Mouse (Mus musculus): ENCODE data around the gene a. TPM values are rescaled to one million over a fixed set of nuclear protein-coding genes. Genes with fewer than 3 reads are reported as not detected.

a gene
- polyA plus RNA-seq, 1 experiment from 2014 or later = 0.32 TPM

DNA sequence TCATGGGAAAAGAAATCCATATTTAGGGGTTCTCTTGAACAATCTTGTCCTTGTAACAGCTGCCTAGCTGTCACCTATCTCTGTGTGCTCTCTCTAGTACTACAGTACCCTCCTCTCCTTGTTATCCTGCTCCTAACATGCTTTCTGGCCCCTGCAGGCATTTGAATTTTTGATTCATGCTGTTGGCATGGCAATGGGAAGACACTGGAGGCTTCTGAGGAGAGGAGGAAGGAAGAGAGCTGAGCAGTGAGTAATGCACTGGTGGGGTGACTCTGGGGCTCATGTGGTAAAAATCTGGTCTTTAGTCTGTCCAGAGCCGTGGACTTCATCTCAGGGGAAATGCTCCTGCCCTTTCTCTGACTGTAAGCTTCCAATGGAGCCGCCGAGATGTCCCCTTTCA, 5.9 kb upstream of the a start:
- no peak overlapping the region for H3K9ac ChIP-seq
- H3K9me3 ChIP-seq (replicated peaks) = no peaks in the 10 kb centered on the region
- no peak overlapping the region for H3K4me3 ChIP-seq (replicated peaks)
- H3K4me2 ChIP-seq = no peak overlapping the region
- H3K27ac ChIP-seq (replicated peaks) = 0 out of 2 replicates have a peak overlapping the region, but pooled peaks have one; percentile 84
- H3K4me1 ChIP-seq (replicated peaks) = peaks cover 50% of the 10 kb centered on the region
- peaks cover 9% of the 10 kb centered on the region; the same call in 1 of the 2 replicates for H3K27me3 ChIP-seq
- WGBS (ENCODE audit: insufficient replicate concordance) = 57% methylated on average over 3 of the region's 3 CpGs
- ATAC-seq (ENCODE audit: insufficient read depth) = no peak
- H3K36me3 ChIP-seq (replicated peaks) = no peaks in the 10 kb centered on the region

DNA sequence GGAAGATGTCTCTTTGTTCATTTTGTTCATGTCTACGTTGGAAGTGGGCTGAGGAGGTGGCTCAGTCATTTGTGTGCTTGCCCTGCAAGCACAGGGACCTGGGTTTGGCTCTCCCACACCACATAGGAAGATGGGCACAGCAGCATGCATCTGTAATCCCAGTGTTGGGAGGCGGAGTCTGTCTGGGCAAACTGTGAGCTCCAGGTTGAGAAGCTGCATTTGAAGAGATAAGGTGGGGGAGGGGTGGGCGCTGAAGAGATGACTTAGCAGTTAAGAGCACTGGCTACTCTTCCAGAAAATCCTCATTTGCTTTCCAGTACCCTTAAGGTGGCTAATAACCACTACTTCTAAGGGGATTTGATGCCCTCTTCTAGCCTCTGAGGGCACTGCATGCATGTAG, 5.0 kb upstream of the a start:
- no peak overlapping the region for H3K4me3 ChIP-seq (replicated peaks)
- no peaks in the 10 kb centered on the region for H3K9me3 ChIP-seq (replicated peaks)
- H3K27me3 ChIP-seq = 0 out of 2 replicates have a peak, but pooled peaks cover 5% of the 10 kb centered on the region
- H3K4me2 ChIP-seq = peak overlapping the region; percentile 57
- H3K27ac ChIP-seq (replicated peaks) = peak overlapping the region; percentile 84
- peak; percentile 11 for ATAC-seq (ENCODE audit: insufficient read depth)
- no peaks in the 10 kb centered on the region for H3K36me3 ChIP-seq (replicated peaks)
- 20% methylated on average over 3 of the region's 3 CpGs for WGBS (ENCODE audit: insufficient replicate concordance)
- H3K4me1 ChIP-seq (replicated peaks) = peaks cover 51% of the 10 kb centered on the region
- H3K9ac ChIP-seq = peak overlapping the region; percentile 13; the same call in 1 of the 2 replicates

DNA sequence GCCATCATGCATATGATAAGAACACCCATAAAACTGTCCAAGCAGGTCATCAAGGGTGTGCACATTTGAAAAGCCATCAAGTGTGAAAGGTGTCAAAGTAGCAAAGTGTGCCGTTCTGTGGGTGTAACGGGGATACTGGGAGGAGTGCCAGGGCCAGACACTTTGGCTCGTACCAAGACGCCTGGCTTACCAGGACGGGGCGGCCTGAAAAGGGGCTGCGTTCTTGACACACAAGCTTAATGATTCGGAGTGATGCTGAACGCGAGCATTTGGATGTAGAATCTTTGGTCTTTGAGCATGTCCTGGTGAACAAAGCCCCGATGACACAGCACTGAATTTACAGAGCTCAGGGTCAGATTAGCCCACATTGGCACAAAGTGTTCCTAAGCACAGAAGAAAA, 4.4 kb upstream of the a start:
- peak overlapping the region; percentile 57 for H3K4me2 ChIP-seq
- WGBS (ENCODE audit: insufficient replicate concordance) = 71% methylated on average over 11 of the region's 11 CpGs

DNA sequence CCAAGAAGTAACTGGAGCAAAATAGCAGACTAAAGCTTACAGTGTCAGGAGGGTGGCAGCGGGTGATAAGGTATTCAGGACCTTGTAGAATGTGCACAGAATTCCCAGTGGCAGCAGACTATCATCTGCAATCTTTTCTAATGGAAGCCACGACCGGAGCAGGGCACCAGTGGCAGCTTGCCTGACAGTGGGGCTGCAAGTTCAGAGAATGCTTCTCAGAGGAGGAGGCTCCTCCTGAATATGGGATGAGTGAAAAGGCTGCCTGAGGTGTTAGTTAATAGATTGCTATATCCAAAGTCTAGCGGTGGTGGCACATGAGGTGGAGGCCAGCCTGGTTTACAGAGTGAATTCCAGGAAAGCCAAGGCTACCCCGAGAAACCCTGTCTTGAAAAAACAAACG, 1.8 kb upstream of the a start:
- no peak for ATAC-seq (ENCODE audit: insufficient read depth)
- no peaks in the 10 kb centered on the region for H3K27me3 ChIP-seq
- no peaks in the 10 kb centered on the region for H3K9me3 ChIP-seq (replicated peaks)
- peaks cover 6% of the 10 kb centered on the region for H3K36me3 ChIP-seq (replicated peaks)
- peak overlapping the region; percentile 97 for H3K27ac ChIP-seq (replicated peaks)
- 57% methylated on average over 6 of the region's 6 CpGs for WGBS (ENCODE audit: insufficient replicate concordance)
- H3K9ac ChIP-seq = peak overlapping the region; percentile 98; the same call in 1 of the 2 replicates
- no peak overlapping the region for H3K4me3 ChIP-seq (replicated peaks)
- peak overlapping the region; percentile 80 for H3K4me2 ChIP-seq
- peaks cover 71% of the 10 kb centered on the region for H3K4me1 ChIP-seq (replicated peaks)

More for the DNA sequence above, 4.4 kb upstream of the a start:
- no peak for ATAC-seq (ENCODE audit: insufficient read depth)
- Histone ChIP-seq H3K4me1 (replicated peaks) (peaks cover 51% of the 10 kb centered on the region), H3K27ac (replicated peaks) (peak overlapping the region; percentile 84), H3K9me3 (replicated peaks) (no peaks in the 10 kb centered on the region), H3K9ac (no peak overlapping the region), H3K27me3 (0 out of 2 replicates have a peak, but pooled peaks cover 4% of the 10 kb centered on the region), H3K36me3 (replicated peaks) (no peaks in the 10 kb centered on the region), H3K4me3 (replicated peaks) (no peak overlapping the region)

DNA sequence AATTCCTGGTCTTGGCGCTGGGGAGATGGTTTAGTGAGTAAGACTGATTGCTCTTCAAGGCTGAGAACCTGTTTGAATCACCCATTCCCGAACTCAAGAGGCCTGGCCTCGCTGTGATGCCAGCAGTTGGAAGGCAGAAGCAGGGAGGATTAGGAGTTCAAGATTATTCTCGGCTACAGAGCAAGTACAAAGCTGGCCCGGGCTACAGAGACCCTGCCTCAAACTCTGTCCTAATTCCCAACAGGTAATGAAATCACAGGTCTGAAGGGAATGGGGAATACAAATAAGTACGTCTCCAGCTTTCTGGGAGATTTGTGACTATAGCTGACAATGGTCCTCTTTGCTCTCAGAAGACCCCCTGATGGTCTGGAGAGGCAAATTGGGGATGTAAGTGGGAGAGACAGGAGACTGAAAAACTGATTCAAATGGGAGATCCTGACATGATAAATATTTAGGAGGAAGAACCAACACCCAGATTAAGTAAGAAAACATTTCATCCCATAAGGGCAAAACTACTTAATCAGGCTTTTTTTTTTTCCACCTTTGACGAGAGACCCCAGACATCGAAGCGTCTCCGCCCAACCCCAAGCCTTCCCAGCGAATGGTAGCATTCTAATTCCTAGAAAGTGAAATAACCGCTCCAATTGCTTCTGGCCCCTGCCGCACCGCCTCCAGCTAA, 1.1 kb upstream of the a start:
- Histone ChIP-seq H3K4me3 (replicated peaks) (peak overlapping the region; percentile 98), H3K36me3 (replicated peaks) (peaks cover 11% of the 10 kb centered on the region), H3K9ac (peak overlapping the region; percentile 98), H3K27me3 (no peaks in the 10 kb centered on the region), H3K4me1 (replicated peaks) (peaks cover 78% of the 10 kb centered on the region), H3K4me2 (peak overlapping the region; percentile 80), H3K27ac (replicated peaks) (peak overlapping the region; percentile 97), H3K9me3 (replicated peaks) (no peaks in the 10 kb centered on the region)
- ATAC-seq (ENCODE audit: insufficient read depth) = no peak
- 14% methylated on average over 14 of the region's 14 CpGs for WGBS (ENCODE audit: insufficient replicate concordance)

DNA sequence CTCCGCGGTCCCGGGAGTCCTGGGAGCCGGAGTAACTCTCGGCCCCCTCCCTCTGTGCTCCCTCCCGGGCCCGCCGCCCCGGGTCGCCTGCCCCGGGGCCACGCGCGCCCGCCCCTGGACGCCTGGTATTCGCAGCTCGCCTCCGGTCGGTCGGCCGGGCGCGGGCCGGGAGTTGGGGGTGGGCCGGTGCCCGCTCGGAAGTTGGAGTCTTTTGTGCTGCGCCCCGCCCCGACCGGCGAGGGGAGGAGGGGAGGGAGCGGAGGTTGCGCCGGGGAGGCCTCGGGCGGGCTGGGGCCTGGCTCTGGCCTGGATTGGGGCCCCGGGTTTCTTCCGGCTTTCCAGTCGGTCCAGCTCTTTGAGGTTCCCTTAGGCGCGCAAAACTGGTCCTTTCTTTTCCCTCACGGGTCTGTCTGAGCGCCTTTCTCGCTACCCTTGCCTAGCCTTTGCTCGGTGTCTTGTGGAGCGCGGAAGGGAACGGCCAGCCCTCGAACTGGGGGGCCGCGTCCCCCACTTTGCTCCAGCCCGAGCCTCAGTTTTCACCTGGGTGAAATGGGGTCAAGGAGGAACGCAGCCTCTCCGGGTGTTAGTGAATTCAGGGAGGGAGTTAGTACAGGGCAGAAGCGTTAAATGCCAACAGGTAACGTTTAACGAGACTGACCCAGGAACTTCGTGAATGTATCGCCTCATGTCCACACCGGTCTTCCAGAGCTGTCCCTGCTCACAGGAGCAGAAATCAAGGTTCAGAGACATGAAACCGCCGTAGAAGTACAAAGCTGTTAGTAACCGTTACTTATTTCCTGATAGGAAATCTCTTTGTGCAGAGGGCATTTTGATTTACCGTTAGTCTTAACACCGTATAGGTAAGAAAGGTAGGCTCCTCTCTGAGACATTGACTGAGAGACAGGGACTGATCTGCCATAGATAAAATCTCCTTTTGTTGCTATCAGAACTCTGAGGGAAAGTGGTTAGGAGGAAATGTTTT, 750 bp downstream of the a start:
- H3K4me1 ChIP-seq (replicated peaks) = peaks cover 78% of the 10 kb centered on the region
- H3K4me3 ChIP-seq (replicated peaks) = peak overlapping the region; percentile 98
- H3K9me3 ChIP-seq (replicated peaks) = no peaks in the 10 kb centered on the region
- peak; percentile 34 for ATAC-seq (ENCODE audit: insufficient read depth)
- H3K27me3 ChIP-seq = no peaks in the 10 kb centered on the region
- H3K4me2 ChIP-seq = peak overlapping the region; percentile 80
- H3K36me3 ChIP-seq (replicated peaks) = peaks cover 25% of the 10 kb centered on the region
- whole genome bisulfite sequencing (ENCODE audit: insufficient replicate concordance) = under 1% methylated on average over 67 of the region's 67 CpGs
- H3K27ac ChIP-seq (replicated peaks) = peak overlapping the region; percentile 97
- H3K9ac ChIP-seq = peak overlapping the region; percentile 98

DNA sequence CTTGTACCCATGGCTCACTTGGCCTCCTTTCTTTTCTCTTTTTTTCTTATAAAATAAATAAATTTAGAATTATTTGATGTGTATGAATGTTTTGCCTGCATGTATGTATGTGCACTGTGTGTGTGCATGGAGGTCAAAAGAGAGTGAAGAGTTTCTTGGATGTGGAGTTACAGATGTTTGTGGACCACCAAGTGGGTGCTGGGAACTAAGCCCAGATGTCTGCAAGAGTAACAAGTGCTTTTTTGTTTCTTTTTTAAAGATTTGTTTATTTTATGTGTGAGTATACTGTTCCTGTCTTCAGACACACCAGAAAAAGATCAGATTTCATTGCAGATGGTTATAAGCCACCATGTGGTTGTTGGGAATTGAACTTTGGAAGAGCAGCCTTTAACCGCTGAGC, 12.2 kb downstream of the a start:
- ATAC-seq (ENCODE audit: insufficient read depth) = no peak
- Histone ChIP-seq H3K36me3 (replicated peaks) (peaks cover 17% of the 10 kb centered on the region), H3K27me3 (no peaks in the 10 kb centered on the region), H3K4me2 (no peak overlapping the region), H3K27ac (replicated peaks) (peak overlapping the region; percentile 36; the same call in 1 of the 2 replicates), H3K9me3 (replicated peaks) (no peaks in the 10 kb centered on the region), H3K4me1 (replicated peaks) (peaks cover 63% of the 10 kb centered on the region), H3K9ac (no peak overlapping the region), H3K4me3 (replicated peaks) (no peak overlapping the region)
- 90% methylated on average over 1 of the region's 1 CpGs for WGBS (ENCODE audit: insufficient replicate concordance)

DNA sequence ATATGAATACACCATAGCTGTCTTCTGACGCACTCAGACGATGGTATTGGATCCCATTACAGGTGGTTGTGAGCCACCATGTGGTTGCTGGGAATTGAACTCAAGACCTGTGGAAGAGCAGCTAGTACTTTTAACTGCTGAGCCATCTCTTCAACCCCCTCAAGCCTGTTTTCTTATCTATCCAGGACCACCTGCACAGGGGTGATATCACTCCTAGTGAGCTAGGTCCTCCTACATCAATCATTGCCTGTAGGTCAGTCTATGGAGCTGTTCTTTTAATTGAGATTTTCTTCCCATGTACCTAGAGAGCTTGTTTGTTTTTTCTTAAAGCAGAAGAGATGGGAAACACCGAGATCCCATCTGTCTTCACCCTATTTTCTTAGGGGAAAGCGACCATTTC, 12.6 kb downstream of the a start:
- Histone ChIP-seq H3K4me1 (replicated peaks) (peaks cover 63% of the 10 kb centered on the region), H3K9me3 (replicated peaks) (no peaks in the 10 kb centered on the region), H3K4me3 (replicated peaks) (no peak overlapping the region), H3K4me2 (no peak overlapping the region; the same call in 1 of the 2 replicates), H3K27me3 (no peaks in the 10 kb centered on the region), H3K36me3 (replicated peaks) (peaks cover 17% of the 10 kb centered on the region), H3K9ac (no peak overlapping the region), H3K27ac (replicated peaks) (no peak overlapping the region)
- ATAC-seq (ENCODE audit: insufficient read depth) = peak; percentile 69
- 60% methylated on average over 4 of the region's 4 CpGs for WGBS (ENCODE audit: insufficient replicate concordance)

DNA sequence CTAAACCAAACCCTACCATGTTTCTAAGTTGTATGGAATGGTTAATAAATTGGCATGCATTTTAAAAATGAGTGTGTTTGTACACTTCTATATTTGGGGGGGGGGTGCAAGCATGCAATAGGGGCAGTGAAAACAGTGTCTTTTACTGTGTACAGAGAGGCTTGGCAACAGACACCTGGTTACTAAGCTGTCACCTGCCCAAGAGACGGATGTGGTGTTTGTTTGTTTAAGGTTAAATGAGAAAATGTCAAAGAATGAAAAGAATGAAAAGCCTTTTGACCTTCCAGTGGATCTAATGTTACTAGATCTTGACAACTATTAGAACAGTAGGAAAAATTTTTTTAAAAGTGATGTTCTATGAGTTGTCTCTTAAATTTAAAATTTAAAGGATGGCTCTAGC, 16.5 kb downstream of the a start:
- Histone ChIP-seq H3K4me2 (no peak overlapping the region), H3K27ac (replicated peaks) (no peak overlapping the region), H3K4me1 (replicated peaks) (peaks cover 58% of the 10 kb centered on the region), H3K9me3 (replicated peaks) (no peaks in the 10 kb centered on the region), H3K27me3 (no peaks in the 10 kb centered on the region), H3K4me3 (replicated peaks) (no peak overlapping the region), H3K36me3 (replicated peaks) (peaks cover 7% of the 10 kb centered on the region; the same call in 1 of the 2 replicates), H3K9ac (no peak overlapping the region)
- 76% methylated on average over 1 of the region's 1 CpGs for WGBS (ENCODE audit: insufficient replicate concordance)
- ATAC-seq (ENCODE audit: insufficient read depth) = no peak

DNA sequence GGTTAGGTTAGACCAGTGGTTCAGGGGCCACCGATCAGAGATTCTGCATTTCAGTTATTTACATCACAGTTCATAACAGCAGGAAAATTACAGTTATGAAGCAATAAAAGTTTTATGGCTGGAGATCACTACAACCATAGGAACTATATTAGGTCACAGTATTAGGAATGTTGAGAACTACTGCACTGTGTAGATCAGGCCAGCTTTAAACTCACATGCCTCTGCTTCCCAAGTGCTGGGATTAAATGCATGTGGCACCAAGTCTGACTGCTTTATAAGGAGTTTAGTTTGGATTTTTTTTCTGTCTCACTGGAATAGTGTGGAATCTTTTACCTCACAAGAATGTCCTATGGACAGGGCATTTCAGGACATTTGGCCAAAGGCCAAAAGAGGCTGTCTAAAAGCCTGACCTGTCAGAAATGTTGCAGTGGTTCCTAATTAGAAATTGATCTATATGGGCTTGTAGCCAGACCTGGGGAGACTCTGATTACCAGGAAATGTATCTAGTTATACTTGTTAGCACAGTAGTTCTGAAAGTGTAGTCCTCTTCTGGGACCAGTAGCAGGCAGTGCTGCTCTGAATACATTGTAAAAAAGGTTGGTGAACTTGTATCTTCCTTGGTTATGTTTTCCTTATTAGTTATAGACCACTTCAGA, 18.0 kb downstream of the a start:
- H3K27ac ChIP-seq (replicated peaks) = no peak overlapping the region
- peaks cover 44% of the 10 kb centered on the region for H3K4me1 ChIP-seq (replicated peaks)
- H3K9me3 ChIP-seq (replicated peaks) = no peaks in the 10 kb centered on the region
- peaks cover 9% of the 10 kb centered on the region; the same call in 1 of the 2 replicates for H3K36me3 ChIP-seq (replicated peaks)
- no peaks in the 10 kb centered on the region for H3K27me3 ChIP-seq
- H3K4me2 ChIP-seq = no peak overlapping the region
- 80% methylated on average over 1 of the region's 1 CpGs for WGBS (ENCODE audit: insufficient replicate concordance)
- H3K9ac ChIP-seq = no peak overlapping the region
- no peak for ATAC-seq (ENCODE audit: insufficient read depth)
- no peak overlapping the region for H3K4me3 ChIP-seq (replicated peaks)
